Mouse (Mus musculus): Measurements from ENCODE around the gene Gm10663.

- TF ChIP-seq GATA1 (IDR thresholded peaks at IDR 0.05; ENCODE audit: borderline replicate concordance, low read length) (no peak), FLI1 (IDR thresholded peaks at IDR 0.05; ENCODE audit: low read length) (no peak)
Measured at GRCm38 (mm10) chr8:65065622-65066021, 9.2 kb upstream of the Gm10663 start.

Measured in megakaryocyte, embryonic 14.5 days (primary cell).